Mouse (Mus musculus): ENCODE results near the gene Pik3ap1.

DNA sequence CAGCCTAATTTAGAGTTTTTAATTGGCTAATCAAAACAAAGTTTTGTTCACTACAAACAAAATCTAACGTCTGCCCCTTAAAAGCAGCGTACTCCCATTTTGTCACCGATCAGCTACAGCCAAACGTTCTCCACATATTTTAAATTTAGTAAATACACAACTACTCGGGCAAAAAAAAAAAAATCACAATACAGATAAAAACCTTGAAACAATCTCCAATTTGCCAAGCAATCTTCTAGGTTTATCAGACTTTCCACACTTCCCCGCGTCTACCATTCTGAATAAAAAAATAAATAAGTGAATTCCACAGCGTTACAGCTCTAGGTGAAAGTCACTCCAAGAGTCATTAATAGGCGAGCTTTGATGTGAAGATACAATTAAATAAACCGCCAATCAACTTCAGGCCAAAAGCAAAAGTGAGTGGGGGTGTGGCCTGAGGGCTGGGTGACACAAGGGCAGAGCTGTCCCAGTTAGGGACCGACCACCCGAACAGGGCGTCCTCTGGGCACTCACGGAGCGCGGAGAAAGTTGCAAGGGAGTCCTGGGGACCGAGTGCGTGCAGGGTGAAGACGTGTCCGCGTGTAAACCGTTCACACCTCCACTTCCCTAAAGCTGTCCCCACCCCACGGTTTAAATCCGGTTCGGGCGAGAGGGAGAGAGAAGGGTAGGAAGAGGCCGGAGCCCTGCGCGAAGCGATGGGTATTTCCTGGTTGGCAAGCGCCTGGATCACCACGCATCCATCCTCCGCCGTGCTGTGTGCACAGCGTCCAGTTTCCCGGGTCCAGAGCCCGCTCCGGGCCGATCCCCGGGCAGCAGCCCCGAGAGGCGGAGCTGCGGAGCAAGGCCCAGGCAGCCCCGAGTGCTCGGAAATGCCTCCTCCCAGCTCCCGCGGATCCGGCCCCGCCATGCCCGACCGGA, 121.9 kb downstream of the Pik3ap1 start:
- TF ChIP-seq CTCF (conservative IDR thresholded peaks at IDR 0.05; ENCODE audit: low read length) (no peak), NANOG (IDR thresholded peaks at IDR 0.05; ENCODE audit: borderline replicate concordance, low read length) (no peak)
